Mouse (Mus musculus) granulocyte monocyte progenitor cell, adult 5-6 weeks (primary cell): Measurements from ENCODE around the gene Mars2. TPM values are rescaled to one million over a fixed set of nuclear protein-coding genes. Genes with fewer than 3 reads are reported as not detected.

Experiments
- total RNA-seq, 2 experiments: library from RNA; stranded (forward) in 1 of 2; stranded (reverse) in 1 of 2; fragments of 200-712, 200-1000 nt in 1 of 2; fragments of >200 nt in 1 of 2; fragmentation: Nextera tagmentation in 1 of 2; gene quantifications; 2 replicates each; pipeline ENCODE4 v1.2.3; 2014 to 2017

Mars2 gene
- total RNA-seq, 2 experiments from 2014 or later, result 7.3 to 7.7 TPM

Other genes starting within 250 kb of the Mars2 start
- gene Sf3b1, start 209.7 kb upstream of the Mars2 start, total RNA-seq (2014; fragmentation: Nextera tagmentation), result 213 and 218 TPM in 2 replicates
- 254 and 282 TPM in 2 replicates for gene Sf3b1, start 209.7 kb upstream of the Mars2 start, total RNA-seq (2017)
- gene Coq10b, start 184.4 kb upstream of the Mars2 start, total RNA-seq (2014; fragmentation: Nextera tagmentation), result 13.5 and 20.2 TPM in 2 replicates
- gene Coq10b, start 184.4 kb upstream of the Mars2 start, total RNA-seq (2017), result 14.0 and 15.2 TPM in 2 replicates
- 468 and 486 TPM in 2 replicates for gene Hspe1, start 149.0 kb upstream of the Mars2 start, total RNA-seq (2014; fragmentation: Nextera tagmentation)
- gene Hspe1, start 149.0 kb upstream of the Mars2 start, total RNA-seq (2017), result 471 and 514 TPM in 2 replicates
- gene Hspd1, start 148.9 kb upstream of the Mars2 start, total RNA-seq (2014; fragmentation: Nextera tagmentation), result 291 and 340 TPM in 2 replicates
- gene Hspd1, start 148.9 kb upstream of the Mars2 start, total RNA-seq (2017), result 555 and 596 TPM in 2 replicates
- 42.9 and 43.9 TPM in 2 replicates for gene Mob4, start 105.9 kb upstream of the Mars2 start, total RNA-seq (2014; fragmentation: Nextera tagmentation)
- gene Mob4, start 105.9 kb upstream of the Mars2 start, total RNA-seq (2017), result 32.6 and 49.7 TPM in 2 replicates
- 0.73 and 4.4 TPM in 2 replicates for gene Rftn2, start 10.4 kb upstream of the Mars2 start, total RNA-seq (2014; fragmentation: Nextera tagmentation)
- gene Rftn2, start 10.4 kb upstream of the Mars2 start, total RNA-seq (2017), result 1.9 and 7.0 TPM in 2 replicates
- not detected in 2 replicates for gene Boll, start 126.3 kb downstream of the Mars2 start, total RNA-seq (2014; fragmentation: Nextera tagmentation)
- not detected in 2 replicates for gene Boll, start 126.3 kb downstream of the Mars2 start, total RNA-seq (2017)
- gene Plcl1, start 168.7 kb downstream of the Mars2 start, total RNA-seq (2014; fragmentation: Nextera tagmentation), result 0.49 TPM in 1 of 2 replicates, not detected in the other
- gene Plcl1, start 168.7 kb downstream of the Mars2 start, total RNA-seq (2017), result 0.17 TPM in 1 of 2 replicates, not detected in the other